Mouse (Mus musculus): ENCODE results near the gene Nobox. TPM values are rescaled to one million over a fixed set of nuclear protein-coding genes. Genes with fewer than 3 reads are reported as not detected.

Nobox gene
- polyA plus RNA-seq, 1 experiment from 2014 or later = not detected

- Histone ChIP-seq H3K4me3 (peak within 1 kb of the TSS; percentile 43), H3K27ac (replicated peaks) (no peak within 1 kb of the TSS; the same call in 1 of the 2 replicates), H3K9me3 (no peaks in the 10 kb centered on the region), H3K27me3 (peaks cover 4% of the 10 kb centered on the region; the same call in 1 of the 2 replicates), H3K36me3 (no peaks in the 10 kb centered on the region), H3K9ac (replicated peaks) (peak within 1 kb of the TSS; percentile 38), H3K4me2 (replicated peaks) (peak within 1 kb of the TSS; percentile 76), H3K4me1 (peaks cover 12% of the 10 kb centered on the region)
- peak; percentile 80 for ATAC-seq (replicated peaks)
- under 1% methylated on average over 41 of the region's 48 CpGs for WGBS
These were observed 43.9 kb downstream of the Nobox start, which contains the start of gene Arhgef5 for GRCm38 (mm10) chr6:43265363-43266041. TSS of gene Arhgef5 (plus strand) at chr6:43265582.

GRCm38 (mm10) chr6:43260756-43261155, 48.6 kb downstream of the Nobox start:
- Histone ChIP-seq H3K9ac (replicated peaks) (no peak overlapping the region), H3K4me3 (no peak overlapping the region), H3K4me1 (peaks cover 6% of the 10 kb centered on the region), H3K4me2 (replicated peaks) (no peak overlapping the region), H3K9me3 (no peaks in the 10 kb centered on the region), H3K36me3 (no peaks in the 10 kb centered on the region), H3K27ac (replicated peaks) (no peak overlapping the region), H3K27me3 (no peaks in the 10 kb centered on the region)
- no peak for ATAC-seq (replicated peaks)
- 74% methylated on average over 2 of the region's 2 CpGs for WGBS

- 0 out of 2 replicates have a peak, but pooled peaks have one; percentile 23 for ATAC-seq (replicated peaks)
- Histone ChIP-seq H3K4me2 (replicated peaks) (no peak overlapping the region), H3K9me3 (no peaks in the 10 kb centered on the region), H3K27ac (replicated peaks) (no peak overlapping the region), H3K27me3 (no peaks in the 10 kb centered on the region), H3K4me3 (no peak overlapping the region), H3K9ac (replicated peaks) (no peak overlapping the region), H3K4me1 (no peaks in the 10 kb centered on the region), H3K36me3 (no peaks in the 10 kb centered on the region)
- 72% methylated on average over 7 of the region's 7 CpGs for WGBS
These were observed 55.0 kb downstream of the Nobox start for GRCm38 (mm10) chr6:43254193-43254926.

Other genes with a start within 250 kb of the Nobox start
- gene Olfr441, start 203.2 kb downstream of the Nobox start, polyA plus RNA-seq (2015; fragmentation: Nextera tagmentation; extraction: Ambion mirVana) = not detected in 2 replicates
- gene Olfr237-ps1, start 163.0 kb downstream of the Nobox start, polyA plus RNA-seq (2015; fragmentation: Nextera tagmentation; extraction: Ambion mirVana) = not detected in 2 replicates
- gene Olfr437, start 146.3 kb downstream of the Nobox start, polyA plus RNA-seq (2015; fragmentation: Nextera tagmentation; extraction: Ambion mirVana) = not detected in 2 replicates
- gene Olfr13, start 137.4 kb downstream of the Nobox start, polyA plus RNA-seq (2015; fragmentation: Nextera tagmentation; extraction: Ambion mirVana) = not detected in 2 replicates
- not detected in 2 replicates for gene Olfr435, start 112.4 kb downstream of the Nobox start, polyA plus RNA-seq (2015; fragmentation: Nextera tagmentation; extraction: Ambion mirVana)
- gene Olfr434, start 96.5 kb downstream of the Nobox start, polyA plus RNA-seq (2015; fragmentation: Nextera tagmentation; extraction: Ambion mirVana) = not detected in 2 replicates
- gene Olfr47, start 78.0 kb downstream of the Nobox start, polyA plus RNA-seq (2015; fragmentation: Nextera tagmentation; extraction: Ambion mirVana) = not detected in 2 replicates
- gene Arhgef5, start 44.0 kb downstream of the Nobox start, polyA plus RNA-seq (2015; fragmentation: Nextera tagmentation; extraction: Ambion mirVana) = 1.8 and 2.2 TPM in 2 replicates